Mouse (Mus musculus) ES-E14 (cell line): ENCODE results near the gene Znrf3. TPM values are rescaled to one million over a fixed set of nuclear protein-coding genes. Genes with fewer than 3 reads are reported as not detected.

Experiments
- DNase-seq: peaks from one replicate; pipeline ENCODE4 v3.0.0-alpha.2; 2013; ENCODE audit warnings: low read depth, low spot score
- H3K27ac ChIP-seq: 2 replicates; pipeline ENCODE4 v1.5.1; 2012; ENCODE audit warnings: low read depth, mild to moderate bottlenecking, low read length, moderate library complexity, mixed read lengths; ENCODE audit not compliant: poor library complexity, insufficient read depth, severe bottlenecking
- H3K36me3 ChIP-seq: 2 replicates; pipeline ENCODE4 v1.6.1; 2012; ENCODE audit warnings: mild to moderate bottlenecking, low read length, moderate library complexity, mixed read lengths; ENCODE audit not compliant: control insufficient read depth, poor library complexity, insufficient read depth, severe bottlenecking
- H3K4me1 ChIP-seq, 2 experiments: fragments of 150-350 bp in 1 of 2; sonication (generic) in 1 of 2; 2 replicates each; pipeline ENCODE4 v1.6.1; 2012; ENCODE audit warnings: low read length in 2 of 2, mild to moderate bottlenecking in 1 of 2, mixed read lengths in 1 of 2; ENCODE audit not compliant: control insufficient read depth in 2 of 2, insufficient read depth in 2 of 2, poor library complexity in 1 of 2
- H3K4me3 ChIP-seq, 2 experiments: fragments of 150-350 bp in 1 of 2; sonication (generic) in 1 of 2; 2 replicates each; pipeline ENCODE4 v1.5.1; 2012; ENCODE audit warnings: low read length in 2 of 2, low read depth in 1 of 2, mild to moderate bottlenecking in 1 of 2, mixed read lengths in 1 of 2; ENCODE audit not compliant: insufficient read depth in 1 of 2, poor library complexity in 1 of 2, severe bottlenecking in 1 of 2
- H3K9ac ChIP-seq: 2 replicates; pipeline ENCODE4 v1.6.1; 2012; ENCODE audit warnings: low read depth, mild to moderate bottlenecking, low read length, mixed read lengths; ENCODE audit not compliant: poor library complexity, insufficient read depth, severe bottlenecking
- H3K9me3 ChIP-seq: fragments of 150-350 bp; sonication (generic); 2 replicates; pipeline ENCODE4 v1.6.1; 2012; ENCODE audit warnings: low read depth, mild to moderate bottlenecking, low read length; ENCODE audit not compliant: control insufficient read depth, insufficient read depth
- CHD2 ChIP-seq: IDR thresholded peaks from 2 replicates; pipeline ENCODE4 v1.6.1; 2014; ENCODE audit warnings: mild to moderate bottlenecking, low read depth, low read length, inconsistent platforms
- HCFC1 ChIP-seq: IDR thresholded peaks from 2 replicates; pipeline ENCODE4 v1.6.1; 2012; ENCODE audit warnings: low read length, inconsistent platforms, borderline replicate concordance; ENCODE audit not compliant: insufficient read depth
- MAFK ChIP-seq: IDR thresholded peaks from 2 replicates; pipeline ENCODE4 v1.6.1; 2014; ENCODE audit warnings: mild to moderate bottlenecking, low read depth, low read length, inconsistent platforms; ENCODE audit not compliant: insufficient read depth
- ZC3H11A ChIP-seq: IDR thresholded peaks from 2 replicates; pipeline ENCODE4 v1.6.1; 2012; ENCODE audit warnings: low read depth, mild to moderate bottlenecking, inconsistent platforms, low read length, borderline replicate concordance
- ZNF384 ChIP-seq: IDR thresholded peaks from 2 replicates; pipeline ENCODE4 v1.6.1; 2012; ENCODE audit warnings: low read depth, low read length, inconsistent platforms
- in situ Hi-C, 2 experiments: fragments of 600-800 bp; cut with MboI; formaldehyde crosslinking; loops; one replicate each; pipeline ENCODE4 v1.15.1; 2025; ENCODE audit warnings: low sequenced_read_pairs in 2 of 2, inconsistent platforms in 1 of 2; ENCODE audit not compliant: unreplicated experiment in 2 of 2
- total RNA-seq: library from RNA; depleted of rRNA; stranded (reverse); fragments of 300-350 nt; gene quantifications from 2 replicates; pipeline ENCODE4 v1.2.3, GENCODE M21; 2012

Znrf3 gene
- total RNA-seq, 1 experiment, result 15.4 TPM

DNA sequence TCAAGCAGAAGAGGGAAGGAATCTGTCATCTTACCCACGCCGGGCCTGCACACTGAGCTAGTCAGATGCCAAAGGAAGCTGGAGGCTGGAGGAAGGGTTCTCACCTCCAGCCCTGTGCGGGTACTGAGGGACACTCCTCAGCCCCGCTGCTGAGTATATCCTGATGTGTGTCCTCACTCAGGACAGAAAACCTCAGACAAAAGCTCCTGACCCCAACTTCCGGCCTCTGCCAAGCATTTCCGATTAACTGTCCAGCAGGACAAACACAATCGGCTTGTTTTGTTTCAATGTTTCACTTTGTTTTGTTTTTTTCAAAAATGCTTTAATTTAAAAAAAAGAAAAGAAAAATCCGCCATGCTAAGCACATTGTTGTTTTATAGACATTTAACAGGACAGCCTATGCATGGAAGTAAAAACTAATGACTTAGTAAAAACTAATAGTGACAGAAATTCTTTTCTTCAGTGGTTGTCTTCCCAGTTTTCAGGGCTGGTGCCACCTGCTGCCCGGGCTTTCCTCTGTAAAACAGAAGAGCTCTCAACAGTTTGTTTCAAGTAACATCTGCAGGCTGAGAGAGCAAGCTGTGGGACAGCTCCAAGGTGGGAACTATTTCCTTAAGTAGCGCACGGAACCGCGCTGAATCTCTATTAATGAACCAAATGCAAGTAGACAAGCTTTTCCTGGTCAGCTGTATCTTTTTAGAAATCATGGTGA is 187.3 kb downstream of the Znrf3 start:
- Histone ChIP-seq H3K36me3 (no peaks in the 10 kb centered on the region), H3K9me3 (no peaks in the 10 kb centered on the region), H3K4me3 (no peak overlapping the region), H3K27ac (no peak overlapping the region), H3K4me1 (peaks cover 0 to 13% of the 10 kb centered on the region in 2 experiments; a peak in 3 of 4 replicates), H3K9ac (no peak overlapping the region)
- DNase-seq, result no peak
- TF ChIP-seq ZC3H11A, result no peak
- TF ChIP-seq HCFC1, result no peak
- TF ChIP-seq CHD2, result no peak
- TF ChIP-seq MAFK, result no peak
- TF ChIP-seq ZNF384, result no peak
- in situ Hi-C loops, result no loop called here

DNA sequence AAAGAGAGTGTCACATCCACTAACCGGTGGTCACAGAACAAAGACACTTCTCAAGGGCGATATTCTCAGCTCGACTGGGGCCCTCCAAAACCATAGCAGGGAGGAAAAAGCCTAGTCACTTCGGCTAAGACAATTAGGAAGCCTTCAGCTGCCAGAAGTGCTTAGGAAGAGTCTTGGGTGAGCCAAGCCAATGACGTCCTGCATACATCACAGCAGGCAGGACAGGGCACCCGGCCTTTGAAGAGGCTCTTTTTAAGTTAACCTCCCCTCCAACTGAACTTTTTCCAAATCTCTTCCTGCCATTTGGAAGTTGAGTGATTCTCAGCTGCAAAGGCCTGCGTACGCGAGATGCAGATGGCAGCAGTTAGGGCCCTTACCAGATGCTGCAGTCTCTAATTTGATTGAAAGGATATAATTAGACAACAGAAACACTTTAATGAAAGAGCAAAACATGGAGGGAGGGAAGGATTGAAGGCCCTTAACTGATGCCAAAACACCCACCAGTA is 189.1 kb downstream of the Znrf3 start:
- H3K27ac ChIP-seq, result no peak overlapping the region
- TF ChIP-seq CHD2 (no peak), HCFC1 (no peak), ZNF384 (no peak), ZC3H11A (no peak), MAFK (no peak)
- H3K4me1 ChIP-seq, result peaks cover 0 to 13% of the 10 kb centered on the region in 2 experiments; a peak in 3 of 4 replicates

DNA sequence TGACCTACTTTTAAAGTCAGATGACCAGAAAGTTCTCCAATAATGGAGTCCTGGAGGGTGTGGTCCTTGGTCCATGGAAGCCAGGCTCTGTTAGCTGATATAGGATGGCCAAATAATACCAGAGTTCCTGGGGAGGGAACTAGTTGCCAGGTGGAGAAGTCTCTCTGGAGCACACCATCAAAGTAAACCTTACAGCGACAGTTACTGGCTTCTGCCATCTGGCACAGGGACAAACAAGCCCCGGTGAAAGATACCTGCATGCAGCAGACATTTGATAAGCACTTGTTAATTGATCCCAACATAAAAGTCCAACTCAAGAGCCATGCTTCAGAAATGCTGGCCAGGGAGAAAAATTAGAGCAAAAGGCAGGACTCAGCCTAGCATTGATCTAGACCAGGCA is 190.6 kb downstream of the Znrf3 start:
- H3K9ac ChIP-seq, result no peak overlapping the region
- in situ Hi-C loops, result no loop called here
- H3K27ac ChIP-seq, result no peak overlapping the region
- H3K4me3 ChIP-seq, result no peak overlapping the region
- H3K36me3 ChIP-seq, result no peaks in the 10 kb centered on the region
- TF ChIP-seq HCFC1, result no peak
- H3K9me3 ChIP-seq, result no peaks in the 10 kb centered on the region
- H3K4me1 ChIP-seq, result peaks cover 0 to 11% of the 10 kb centered on the region in 2 experiments; a peak in 2 of 4 replicates
- no peak for DNase-seq

More for the DNA sequence above, 189.1 kb downstream of the Znrf3 start:
- in situ Hi-C loops, result no loop called here
- H3K36me3 ChIP-seq, result no peaks in the 10 kb centered on the region
- no peak overlapping the region for H3K9ac ChIP-seq
- DNase-seq, result no peak
- no peak overlapping the region for H3K4me3 ChIP-seq
- H3K9me3 ChIP-seq, result no peaks in the 10 kb centered on the region

DNA sequence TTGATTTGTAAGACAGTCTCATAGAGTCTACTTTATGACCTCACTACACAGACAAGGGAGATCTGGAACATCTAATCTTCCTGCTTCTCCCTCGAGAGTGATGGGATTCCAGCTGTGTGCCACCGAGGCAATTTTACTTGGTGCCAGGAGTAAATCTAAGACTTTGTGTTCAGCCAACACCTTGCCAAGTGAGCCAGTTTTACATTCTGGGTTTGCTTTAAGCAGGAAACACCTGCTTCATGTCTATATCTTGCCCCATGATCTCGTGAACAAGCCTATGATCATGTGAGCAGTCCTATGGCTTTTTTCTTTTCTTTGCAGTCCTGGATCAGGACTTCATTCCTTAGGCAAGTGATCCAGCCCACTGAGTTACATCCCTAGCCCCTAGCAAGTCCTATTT is 191.1 kb downstream of the Znrf3 start:
- Histone ChIP-seq H3K9me3 (no peaks in the 10 kb centered on the region), H3K9ac (no peak overlapping the region), H3K36me3 (no peaks in the 10 kb centered on the region), H3K4me3 (no peak overlapping the region), H3K27ac (no peak overlapping the region), H3K4me1 (peaks cover 0 to 11% of the 10 kb centered on the region in 2 experiments; a peak in 2 of 4 replicates)
- no peak for DNase-seq
- no peak for TF ChIP-seq MAFK
- no peak for TF ChIP-seq ZNF384
- no peak for TF ChIP-seq ZC3H11A
- TF ChIP-seq CHD2, result no peak
- TF ChIP-seq HCFC1, result no peak
- in situ Hi-C loops, result no loop called here
